Mouse (Mus musculus) hindbrain, postnatal 0 days (tissue): ENCODE measurements at regions not wholly inside any gene's neighbourhood (a gene's known extent, or its start where the extent isn't known, plus 50 kb on each side); places are given as distances from the start of the nearest gene placed in this dataset.

ENCODE experiments used
- ATAC-seq: fragments of 200-750 bp; cut with Nextera tagmentation; 2 replicates; pipeline ENCODE4 v1.8.0; 2017; ENCODE audit warnings: mild to moderate bottlenecking, moderate TSS enrichment, moderate library complexity
- DNase-seq: peaks from one replicate; pipeline ENCODE4 v3.0.0-alpha.2; 2015; ENCODE audit warnings: low spot score
- H3K27ac ChIP-seq: fragments of 300-500 bp; sonication (generic); 2 replicates; pipeline ENCODE4 v1.5.1; 2014; ENCODE audit warnings: mild to moderate bottlenecking
- H3K27me3 ChIP-seq: fragments of 300-500 bp; sonication (generic); 2 replicates; pipeline ENCODE4 v1.6.1; 2014; ENCODE audit warnings: low read length, mixed read lengths; ENCODE audit not compliant: insufficient read depth
- H3K36me3 ChIP-seq: fragments of 300-500 bp; sonication (generic); 2 replicates; pipeline ENCODE4 v1.6.1; 2014; ENCODE audit warnings: low read length, mixed read lengths; ENCODE audit not compliant: insufficient read depth
- H3K4me1 ChIP-seq: fragments of 300-500 bp; sonication (generic); 2 replicates; pipeline ENCODE4 v1.6.1; 2014; ENCODE audit warnings: antibody characterized with exemption, low read length, mixed read lengths; ENCODE audit not compliant: insufficient read depth
- H3K4me2 ChIP-seq: fragments of 300-500 bp; sonication (generic); 2 replicates; pipeline ENCODE4 v1.6.1; 2014; ENCODE audit warnings: low read depth, mild to moderate bottlenecking, low read length, moderate library complexity, mixed read lengths
- H3K4me3 ChIP-seq: fragments of 300-500 bp; sonication (generic); 2 replicates; pipeline ENCODE4 v1.5.1; 2014; ENCODE audit warnings: low read length
- H3K9ac ChIP-seq: fragments of 300-500 bp; sonication (generic); replicated peaks from 2 replicates; pipeline ENCODE4 v1.6.1; 2014; ENCODE audit warnings: mild to moderate bottlenecking, low read length, moderate library complexity, mixed read lengths
- H3K9me3 ChIP-seq: fragments of 300-500 bp; sonication (generic); 2 replicates; pipeline ENCODE4 v1.6.1; 2016; ENCODE audit warnings: low read length, mixed read lengths
- CTCF ChIP-seq: IDR thresholded peaks from 2 replicates; pipeline ENCODE4 v1.5.1; 2016; ENCODE audit warnings: antibody characterized with exemption, control low read depth, low read depth
- WGBS: fragments of 180-500 bp; shearing (Covaris S2); extraction: QIAGEN DNeasy Blood & Tissue Kit; methylation state at CpG from one replicate; pipeline ENCODE4 v1.1.7; 2014; 5-methylcytosine and 5-hydroxymethylcytosine counted together

DNA sequence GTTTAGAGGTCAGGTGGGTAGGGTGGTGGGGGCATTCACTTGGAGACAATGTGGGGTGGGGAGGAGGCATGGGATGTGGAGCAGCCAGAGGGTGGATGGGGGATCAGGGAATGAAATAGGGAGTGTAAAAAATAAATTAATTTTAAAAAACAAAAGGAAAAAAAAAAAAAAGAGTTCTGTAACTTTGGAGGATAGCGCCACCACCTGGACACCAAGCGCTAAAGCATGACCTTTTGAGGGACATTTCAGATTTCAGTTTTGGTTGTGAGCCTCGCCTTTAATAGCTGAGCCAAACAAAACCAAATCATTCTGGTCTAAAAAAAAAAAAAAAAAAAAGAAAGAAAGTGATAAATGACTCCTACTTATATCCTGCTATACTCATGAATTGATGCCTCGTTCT, 176.0 kb downstream of the Twistnb start:
- Histone ChIP-seq H3K4me3 (no peak overlapping the region), H3K4me2 (no peak overlapping the region), H3K9me3 (no peaks in the 10 kb centered on the region), H3K4me1 (no peaks in the 10 kb centered on the region), H3K9ac (no peak overlapping the region), H3K27me3 (no peaks in the 10 kb centered on the region), H3K27ac (no peak overlapping the region), H3K36me3 (no peaks in the 10 kb centered on the region)
- WGBS: 61% methylated on average over 4 of the region's 4 CpGs
- no peak for ATAC-seq
- peak; percentile 8; the same call in 1 of the 2 replicates for TF ChIP-seq CTCF
- no peak for DNase-seq

DNA sequence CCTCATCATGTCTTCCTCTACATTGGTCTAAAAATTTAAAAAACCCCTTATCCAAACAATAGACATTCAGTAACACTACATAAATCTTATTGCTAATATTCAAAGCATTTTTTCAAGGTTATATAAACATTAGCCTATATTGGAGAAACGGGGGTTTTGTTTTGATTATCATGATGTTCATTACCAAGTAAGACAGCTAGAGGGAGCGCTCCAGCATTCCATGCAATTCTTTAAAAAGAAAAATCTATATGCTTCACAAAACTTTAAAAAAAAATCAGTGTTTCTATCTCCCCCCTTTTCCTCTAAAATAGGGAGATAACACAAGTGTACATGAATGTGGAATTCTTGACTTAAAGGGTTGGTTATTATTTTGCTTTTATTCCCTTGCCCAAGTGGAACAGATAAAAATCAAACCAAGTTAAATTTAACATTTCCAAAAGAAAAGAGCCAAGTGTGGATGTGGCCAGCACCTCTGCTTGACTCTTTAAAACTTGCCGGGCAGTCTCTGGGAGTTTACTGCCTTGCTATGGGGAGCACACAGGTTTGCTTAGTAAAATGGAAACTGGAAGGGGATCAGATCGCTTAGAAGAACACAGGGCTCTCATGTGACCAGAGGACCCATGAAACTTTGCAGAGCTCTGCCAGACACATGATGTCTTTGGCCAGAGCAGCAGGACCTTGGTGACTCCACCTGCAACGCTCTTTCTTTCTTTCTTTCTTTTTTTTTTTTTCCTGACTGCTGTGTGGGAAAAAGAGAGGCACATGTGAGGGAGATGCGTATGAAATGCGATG, 178.6 kb downstream of the Twistnb start:
- Histone ChIP-seq H3K4me2 (no peak overlapping the region), H3K4me3 (no peak overlapping the region), H3K27ac (no peak overlapping the region), H3K9me3 (no peaks in the 10 kb centered on the region), H3K9ac (no peak overlapping the region), H3K27me3 (no peaks in the 10 kb centered on the region), H3K4me1 (no peaks in the 10 kb centered on the region), H3K36me3 (no peaks in the 10 kb centered on the region)
- TF ChIP-seq CTCF: peak; percentile 57
- WGBS: 67% methylated on average over 7 of the region's 7 CpGs
- peak; percentile 29 for DNase-seq
- no peak for ATAC-seq

DNA sequence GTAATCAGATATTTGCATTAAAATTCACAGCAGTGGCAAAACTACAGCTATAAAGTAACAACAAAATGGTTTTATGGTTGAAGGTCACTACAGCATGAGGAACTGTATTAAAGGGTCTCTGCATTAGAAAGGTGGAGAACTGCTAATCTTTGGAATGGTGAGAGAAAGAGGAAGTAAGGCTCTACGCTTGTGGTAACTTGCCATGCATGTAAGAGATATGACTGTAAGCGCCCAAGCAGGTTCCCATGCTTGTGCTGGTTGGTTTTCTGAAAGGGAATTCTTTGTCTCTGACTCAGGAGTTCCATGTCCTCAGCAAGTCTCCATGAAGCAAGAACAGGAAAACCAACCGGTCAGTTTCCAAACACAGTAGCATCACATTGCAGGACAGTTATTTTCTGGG, 182.9 kb downstream of the Twistnb start:
- no peak overlapping the region for H3K9ac ChIP-seq
- ATAC-seq (no peak), DNase-seq (no peak)
- no peaks in the 10 kb centered on the region for H3K36me3 ChIP-seq
- no peak overlapping the region for H3K4me2 ChIP-seq
- H3K27ac ChIP-seq: no peak overlapping the region
- H3K27me3 ChIP-seq: no peaks in the 10 kb centered on the region
- WGBS: 83% methylated on average over 3 of the region's 3 CpGs
- TF ChIP-seq CTCF: no peak
- H3K4me1 ChIP-seq: no peaks in the 10 kb centered on the region
- no peak overlapping the region for H3K4me3 ChIP-seq
- no peaks in the 10 kb centered on the region for H3K9me3 ChIP-seq

DNA sequence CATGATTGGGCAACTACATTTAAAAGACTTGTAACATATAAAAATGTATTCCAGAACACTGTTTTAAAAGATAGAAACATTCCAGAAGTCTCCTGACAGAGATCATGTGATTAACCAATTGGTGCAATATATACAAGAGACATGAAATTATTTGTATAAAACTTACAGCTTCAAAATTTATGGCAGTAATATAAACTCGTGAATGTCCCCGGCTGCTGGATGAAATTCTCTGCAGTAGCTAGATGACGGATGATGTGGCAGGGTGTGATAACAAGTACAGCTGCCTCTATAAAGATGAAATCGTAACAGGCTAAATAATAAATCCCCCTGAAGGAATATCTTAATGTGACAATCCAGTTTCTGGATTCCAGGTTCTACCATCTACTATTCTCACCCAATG, 191.0 kb downstream of the Twistnb start:
- 82% methylated on average over 4 of the region's 4 CpGs for WGBS
- H3K4me2 ChIP-seq: no peak overlapping the region
- H3K9me3 ChIP-seq: no peaks in the 10 kb centered on the region
- no peak for ATAC-seq
- no peak overlapping the region for H3K4me3 ChIP-seq
- DNase-seq: no peak
- H3K4me1 ChIP-seq: no peaks in the 10 kb centered on the region
- no peak overlapping the region for H3K9ac ChIP-seq
- no peaks in the 10 kb centered on the region for H3K36me3 ChIP-seq
- H3K27ac ChIP-seq: no peak overlapping the region
- H3K27me3 ChIP-seq: no peaks in the 10 kb centered on the region
- TF ChIP-seq CTCF: no peak

DNA sequence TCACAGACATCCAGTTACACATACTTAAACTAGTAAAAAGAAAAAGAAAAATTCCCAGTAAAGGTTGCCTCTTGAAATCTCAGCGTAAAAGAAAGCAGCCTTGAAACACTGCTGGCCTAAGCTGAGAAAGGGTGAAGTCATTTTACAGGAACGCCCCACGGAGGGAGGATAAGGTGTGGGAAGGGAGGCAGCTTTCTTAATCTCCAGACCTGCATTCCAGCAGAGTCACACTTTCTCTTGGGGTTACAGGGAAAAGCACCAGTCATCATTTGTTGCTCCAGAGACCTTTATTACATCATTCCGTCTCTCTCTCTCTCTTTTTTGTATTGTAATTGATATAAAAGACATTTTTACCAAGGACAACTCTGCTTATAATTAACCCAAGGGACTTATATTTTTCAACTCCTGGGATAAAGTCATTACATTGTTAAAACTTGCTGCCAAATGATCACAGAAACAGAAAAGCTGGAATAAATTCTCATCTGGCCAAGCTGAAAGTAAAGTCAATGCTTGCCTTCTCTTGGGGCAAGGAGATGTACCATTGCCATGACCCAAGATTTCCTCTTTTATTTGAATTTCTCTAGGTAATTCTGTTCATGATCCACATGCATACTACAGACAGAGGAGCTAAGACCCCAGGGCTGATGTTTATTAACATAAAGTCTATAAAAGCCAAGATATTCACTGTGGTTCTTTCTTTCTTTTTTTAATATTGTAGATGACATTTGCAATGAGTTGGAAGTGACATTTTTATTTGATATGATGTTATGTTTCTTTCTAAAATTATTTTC, 196.9 kb downstream of the Twistnb start:
- Histone ChIP-seq H3K9me3 (no peaks in the 10 kb centered on the region), H3K27me3 (no peaks in the 10 kb centered on the region), H3K4me2 (no peak overlapping the region), H3K4me3 (no peak overlapping the region), H3K4me1 (no peaks in the 10 kb centered on the region), H3K27ac (no peak overlapping the region), H3K9ac (no peak overlapping the region), H3K36me3 (no peaks in the 10 kb centered on the region)
- DNase-seq: no peak
- ATAC-seq: no peak
- WGBS: 84% methylated on average over 4 of the region's 4 CpGs
- TF ChIP-seq CTCF: no peak

DNA sequence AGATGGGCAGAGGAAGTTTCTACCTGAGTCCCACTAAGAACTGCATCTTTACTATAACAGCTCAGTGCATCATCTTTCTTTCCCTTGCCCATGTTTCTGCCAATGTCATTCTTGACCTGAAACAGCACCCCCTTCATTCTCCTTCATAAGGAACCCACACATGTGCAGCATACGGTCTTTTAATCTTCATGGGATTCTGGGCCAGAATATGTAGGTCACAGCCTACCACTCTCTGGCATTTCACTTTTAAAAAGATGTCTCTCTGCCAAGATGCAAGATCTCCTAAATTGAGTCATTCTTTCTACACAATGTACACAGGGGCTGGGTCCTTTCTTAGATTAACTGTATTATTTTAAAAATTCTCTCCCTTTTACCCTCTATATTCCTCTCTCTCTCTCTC, 223.2 kb downstream of the Twistnb start:
- Histone ChIP-seq H3K4me1 (no peaks in the 10 kb centered on the region), H3K9me3 (no peaks in the 10 kb centered on the region), H3K27me3 (no peaks in the 10 kb centered on the region), H3K36me3 (no peaks in the 10 kb centered on the region), H3K9ac (no peak overlapping the region), H3K4me2 (no peak overlapping the region), H3K27ac (no peak overlapping the region), H3K4me3 (no peak overlapping the region)
- DNase-seq (no peak), ATAC-seq (no peak)
- TF ChIP-seq CTCF: no peak
- 82% methylated on average over 1 of the region's 1 CpGs for WGBS

DNA sequence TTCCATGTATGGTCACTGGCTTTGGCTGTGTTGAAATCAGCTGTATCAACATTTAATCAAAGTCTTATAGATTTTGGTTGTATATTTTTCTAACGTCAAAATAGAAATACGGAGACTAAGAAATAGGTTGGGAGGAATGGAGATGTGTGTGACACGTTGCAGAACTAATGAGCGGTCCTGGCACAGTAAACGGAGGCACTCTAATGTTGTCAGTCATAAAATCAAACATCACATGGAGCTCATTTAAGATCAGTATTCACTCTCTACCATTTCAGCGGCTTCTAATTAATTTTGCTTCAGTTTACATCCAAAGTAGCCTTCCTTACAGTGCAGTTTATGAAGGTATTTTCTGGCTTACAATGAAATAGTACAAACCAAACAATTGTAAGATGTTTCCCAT, 246.1 kb downstream of the Twistnb start:
- H3K4me3 ChIP-seq: no peak overlapping the region
- no peak overlapping the region for H3K9ac ChIP-seq
- H3K4me1 ChIP-seq: no peaks in the 10 kb centered on the region
- no peaks in the 10 kb centered on the region for H3K36me3 ChIP-seq
- no peak for DNase-seq
- no peak for ATAC-seq
- no peak overlapping the region for H3K4me2 ChIP-seq
- 85% methylated on average over 6 of the region's 6 CpGs for WGBS
- H3K9me3 ChIP-seq: no peaks in the 10 kb centered on the region
- no peak overlapping the region for H3K27ac ChIP-seq
- no peaks in the 10 kb centered on the region for H3K27me3 ChIP-seq
- TF ChIP-seq CTCF: no peak
